Mouse (Mus musculus) neural tube, embryonic 11.5 days (tissue): ENCODE data around the gene Gna13. TPM values are rescaled to one million over a fixed set of nuclear protein-coding genes. Genes with fewer than 3 reads are reported as not detected.
"Not testable (repeated sequence)": the region's sequence is repeated elsewhere in the genome, so short reads cannot be mapped to it uniquely, and the experiment has no call there.

Source experiments
- ATAC-seq: fragments of 200-750 bp; cut with Nextera tagmentation; 2 replicates; pipeline ENCODE4 v1.8.0; 2017; ENCODE audit warnings: moderate number of reproducible peaks, mild to moderate bottlenecking, moderate TSS enrichment, moderate library complexity; ENCODE audit not compliant: insufficient read depth, low FRiP score, low TSS enrichment
- DNase-seq: peaks from one replicate; pipeline ENCODE4 v3.0.0-alpha.2; 2015; ENCODE audit warnings: low spot score
- H3K27ac ChIP-seq: fragments of 300-500 bp; sonication (generic); 2 replicates; pipeline ENCODE4 v1.5.1; 2014; ENCODE audit warnings: low read depth, mild to moderate bottlenecking, low read length
- H3K27me3 ChIP-seq: fragments of 300-500 bp; sonication (generic); 2 replicates; pipeline ENCODE4 v1.6.1; 2014; ENCODE audit warnings: mild to moderate bottlenecking, low read length, mixed read lengths; ENCODE audit not compliant: control insufficient read depth, insufficient read depth
- H3K36me3 ChIP-seq: fragments of 300-500 bp; sonication (generic); 2 replicates; pipeline ENCODE4 v1.6.1; 2014; ENCODE audit warnings: mild to moderate bottlenecking, low read length, moderate library complexity, mixed read lengths; ENCODE audit not compliant: control insufficient read depth, insufficient read depth
- H3K4me1 ChIP-seq: fragments of 300-500 bp; sonication (generic); 2 replicates; pipeline ENCODE4 v1.6.1; 2014; ENCODE audit warnings: low read length, mixed read lengths; ENCODE audit not compliant: control insufficient read depth, insufficient read depth
- H3K4me2 ChIP-seq: fragments of 300-500 bp; sonication (generic); 2 replicates; pipeline ENCODE4 v1.6.1; 2014; ENCODE audit warnings: low read depth, mild to moderate bottlenecking, moderate library complexity
- H3K4me3 ChIP-seq: fragments of 300-500 bp; sonication (generic); 2 replicates; pipeline ENCODE4 v1.5.1; 2014; ENCODE audit warnings: low read depth, low read length
- H3K9ac ChIP-seq: fragments of 300-500 bp; sonication (generic); 2 replicates; pipeline ENCODE4 v1.6.1; 2014; ENCODE audit warnings: mild to moderate bottlenecking, low read length
- H3K9me3 ChIP-seq: fragments of 300-500 bp; sonication (generic); 2 replicates; pipeline ENCODE4 v1.6.1; 2016; ENCODE audit warnings: low read length; ENCODE audit not compliant: control insufficient read depth
- WGBS: fragments of 180-500 bp; shearing (Covaris S2); extraction: QIAGEN DNeasy Blood & Tissue Kit; methylation state at CpG from one replicate; pipeline ENCODE4 v1.1.7; 2014; 5-methylcytosine and 5-hydroxymethylcytosine counted together
- polyA plus RNA-seq: library from polyadenylated mRNA; unstranded; fragments of >200 nt; fragmentation: Nextera tagmentation; extraction: Ambion mirVana; gene quantifications from 2 replicates; pipeline ENCODE4 v1.2.1, GENCODE M21; 2014

Gene Gna13
- polyA plus RNA-seq, 1 experiment from 2014 or later = 19.9 TPM

DNA sequence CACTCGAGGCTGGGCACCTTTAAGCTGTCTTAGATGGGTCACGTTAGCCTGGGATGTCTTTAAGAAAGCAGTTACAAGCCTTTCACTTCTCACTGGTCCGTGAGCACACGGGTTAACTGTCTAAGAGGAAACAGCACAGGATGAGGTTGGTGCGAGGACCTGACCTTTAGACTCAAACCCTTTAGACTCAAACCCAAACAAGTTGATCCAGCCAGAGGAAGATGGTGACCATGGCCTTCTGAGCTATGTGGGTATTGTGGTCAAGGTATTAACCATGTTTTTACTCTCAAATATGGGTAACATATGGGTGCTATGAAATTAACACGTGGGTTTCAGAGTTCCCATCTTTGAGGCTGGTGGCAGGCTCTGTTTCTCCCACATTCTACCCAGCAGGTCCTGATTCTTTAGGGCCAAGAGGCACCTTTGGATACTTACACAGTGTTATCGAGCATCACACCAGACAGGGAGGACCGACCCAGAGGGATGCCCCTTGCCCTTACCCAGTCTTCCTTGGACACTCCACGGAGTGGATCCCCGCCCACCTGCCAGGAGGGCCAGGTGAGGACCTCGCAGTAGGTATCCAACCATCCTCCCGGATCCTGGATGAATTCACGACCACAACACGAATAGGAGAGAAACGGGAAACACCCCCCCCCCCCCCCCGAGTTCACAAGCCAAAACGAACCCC, 31.8 kb upstream of the Gna13 start:
- Histone ChIP-seq H3K4me2 (peak overlapping the region; percentile 33), H3K9me3 (no peaks in the 10 kb centered on the region), H3K9ac (no peak overlapping the region), H3K36me3 (no peaks in the 10 kb centered on the region), H3K27ac (no peak overlapping the region), H3K4me1 (no peaks in the 10 kb centered on the region), H3K27me3 (no peaks in the 10 kb centered on the region), H3K4me3 (no peak overlapping the region)
- no peak for DNase-seq
- 38% methylated on average over 17 of the region's 17 CpGs for WGBS
- ATAC-seq = peak; percentile 58

- no peaks in the 10 kb centered on the region for H3K36me3 ChIP-seq
- no peaks in the 10 kb centered on the region for H3K9me3 ChIP-seq
- 8% methylated on average over 6 of the region's 6 CpGs for WGBS
- H3K27me3 ChIP-seq = no peaks in the 10 kb centered on the region
- DNase-seq (peak; percentile 91), ATAC-seq (peak; percentile 96)
- peak overlapping the region; percentile 33 for H3K4me2 ChIP-seq
- H3K9ac ChIP-seq = no peak overlapping the region
- no peaks in the 10 kb centered on the region for H3K4me1 ChIP-seq
- H3K27ac ChIP-seq = no peak overlapping the region
- H3K4me3 ChIP-seq = no peak overlapping the region
These were observed 31.2 kb upstream of the Gna13 start for GRCm38 (mm10) chr11:109331424-109331824.

DNA sequence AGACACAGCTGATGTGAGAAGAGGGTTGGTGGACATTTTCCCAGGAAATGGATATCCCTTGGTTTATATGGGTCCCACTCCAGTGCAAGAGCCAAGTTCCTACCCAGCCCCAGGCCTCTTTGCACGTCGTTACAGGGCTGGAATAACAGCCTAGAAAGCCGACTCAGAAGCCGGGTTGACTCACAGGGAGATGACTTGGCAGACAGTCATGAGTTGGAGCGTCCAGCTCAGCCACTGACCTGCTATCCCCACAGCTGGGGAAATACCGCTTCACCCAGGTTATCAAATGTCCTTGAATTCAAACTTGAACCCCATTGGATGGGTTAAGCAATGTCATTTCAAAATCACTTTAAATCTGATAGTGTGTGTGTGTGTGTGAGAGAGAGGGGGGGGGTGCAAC, 29.9 kb upstream of the Gna13 start:
- no peak overlapping the region for H3K9ac ChIP-seq
- no peak overlapping the region for H3K4me2 ChIP-seq
- 73% methylated on average over 6 of the region's 6 CpGs for WGBS
- no peaks in the 10 kb centered on the region for H3K4me1 ChIP-seq
- no peak for ATAC-seq
- DNase-seq = no peak
- no peak overlapping the region for H3K4me3 ChIP-seq
- H3K36me3 ChIP-seq = no peaks in the 10 kb centered on the region
- H3K27me3 ChIP-seq = no peaks in the 10 kb centered on the region
- no peaks in the 10 kb centered on the region for H3K9me3 ChIP-seq
- H3K27ac ChIP-seq = no peak overlapping the region

DNA sequence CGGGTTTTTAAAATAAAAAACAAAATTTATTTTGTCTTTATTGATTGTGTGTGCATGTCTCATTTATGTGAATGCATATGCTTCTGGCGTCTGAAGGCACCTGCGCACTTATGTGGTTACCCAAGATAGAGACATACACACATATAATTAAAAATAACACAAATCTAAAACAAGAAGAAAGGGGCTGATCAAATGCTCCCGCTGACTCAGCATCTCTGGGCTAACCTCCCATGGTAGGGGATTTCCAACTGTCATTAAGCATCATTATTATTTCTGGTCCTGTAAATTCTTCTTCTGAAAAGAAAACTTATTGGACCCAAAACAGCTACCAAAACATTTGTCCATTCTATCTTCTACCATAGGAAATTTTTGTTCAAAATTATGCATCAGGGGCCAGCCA, 27.9 kb upstream of the Gna13 start:
- no peaks in the 10 kb centered on the region for H3K9me3 ChIP-seq
- no peak overlapping the region for H3K27ac ChIP-seq
- no peaks in the 10 kb centered on the region for H3K4me1 ChIP-seq
- H3K9ac ChIP-seq = no peak overlapping the region
- ATAC-seq (no peak), DNase-seq (no peak)
- H3K27me3 ChIP-seq = no peaks in the 10 kb centered on the region
- no peak overlapping the region for H3K4me3 ChIP-seq
- H3K36me3 ChIP-seq = no peaks in the 10 kb centered on the region
- 95% methylated on average over 4 of the region's 4 CpGs for WGBS
- no peak overlapping the region for H3K4me2 ChIP-seq

- Histone ChIP-seq H3K9ac (no peak overlapping the region), H3K27me3 (no peaks in the 10 kb centered on the region), H3K4me2 (no peak overlapping the region), H3K36me3 (no peaks in the 10 kb centered on the region), H3K4me1 (no peaks in the 10 kb centered on the region), H3K27ac (no peak overlapping the region), H3K4me3 (no peak overlapping the region), H3K9me3 (no peaks in the 10 kb centered on the region)
- 67% methylated on average over 6 of the region's 6 CpGs for WGBS
- ATAC-seq = no peak
- DNase-seq = no peak
These were observed 26.7 kb upstream of the Gna13 start for GRCm38 (mm10) chr11:109335890-109336289.

GRCm38 (mm10) chr11:109339155-109339938, 23.3 kb upstream of the Gna13 start:
- Histone ChIP-seq H3K9ac (no peak overlapping the region), H3K27me3 (no peaks in the 10 kb centered on the region), H3K4me2 (no peak overlapping the region), H3K9me3 (no peaks in the 10 kb centered on the region), H3K4me3 (no peak overlapping the region), H3K27ac (no peak overlapping the region), H3K36me3 (no peaks in the 10 kb centered on the region), H3K4me1 (no peaks in the 10 kb centered on the region)
- DNase-seq (no peak), ATAC-seq (no peak)
- WGBS = 93% methylated on average over 8 of the region's 8 CpGs

DNA sequence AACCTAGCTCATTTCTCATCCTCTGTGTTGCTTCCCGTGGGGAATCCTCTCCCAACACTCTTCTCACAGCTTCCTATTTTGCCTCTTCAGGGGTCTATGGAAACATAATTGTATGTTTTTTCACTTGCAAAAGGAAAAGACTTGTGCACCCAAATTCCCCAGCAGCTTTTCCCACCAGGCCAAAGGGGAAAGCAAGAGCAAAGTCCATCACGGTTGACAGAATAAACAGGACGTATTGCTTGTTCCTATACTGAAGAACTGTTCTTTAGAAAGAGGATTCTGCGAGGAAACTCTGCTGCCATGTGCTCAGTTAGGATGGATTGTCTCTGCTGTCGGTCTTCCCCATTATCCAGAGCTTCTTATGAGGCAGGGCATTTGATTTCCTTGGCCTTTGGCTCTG, 22.1 kb upstream of the Gna13 start:
- Histone ChIP-seq H3K4me3 (no peak overlapping the region), H3K4me2 (no peak overlapping the region), H3K4me1 (no peaks in the 10 kb centered on the region), H3K27me3 (no peaks in the 10 kb centered on the region), H3K9ac (no peak overlapping the region), H3K27ac (no peak overlapping the region), H3K36me3 (no peaks in the 10 kb centered on the region), H3K9me3 (no peaks in the 10 kb centered on the region)
- ATAC-seq (no peak), DNase-seq (no peak)
- 80% methylated on average over 5 of the region's 5 CpGs for WGBS

DNA sequence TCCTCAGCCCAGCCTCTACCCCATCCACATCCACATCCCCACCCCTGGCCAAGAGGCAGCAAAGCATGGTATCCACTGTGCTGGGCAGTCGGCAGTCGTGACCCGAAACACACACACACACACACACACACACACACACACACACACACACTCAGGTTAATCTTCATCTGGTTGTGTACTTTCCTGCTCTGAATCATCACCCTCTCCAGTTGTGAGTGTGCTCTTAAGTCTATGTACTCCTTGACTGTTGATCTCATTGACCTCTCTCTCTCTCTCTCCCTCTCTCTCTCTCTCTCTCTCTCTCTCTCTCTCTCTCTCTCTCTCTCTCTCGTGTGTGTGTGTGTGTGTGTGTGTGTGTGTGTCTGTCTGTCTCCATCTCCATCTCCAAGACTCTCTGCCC, 20.0 kb upstream of the Gna13 start:
- not testable (repeated sequence) for H3K36me3 ChIP-seq, H3K9ac ChIP-seq, DNase-seq, H3K9me3 ChIP-seq, H3K4me1 ChIP-seq, H3K27me3 ChIP-seq, H3K4me2 ChIP-seq, ATAC-seq, H3K4me3 ChIP-seq, H3K27ac ChIP-seq
- WGBS = 88% methylated on average over 4 of the region's 4 CpGs

DNA sequence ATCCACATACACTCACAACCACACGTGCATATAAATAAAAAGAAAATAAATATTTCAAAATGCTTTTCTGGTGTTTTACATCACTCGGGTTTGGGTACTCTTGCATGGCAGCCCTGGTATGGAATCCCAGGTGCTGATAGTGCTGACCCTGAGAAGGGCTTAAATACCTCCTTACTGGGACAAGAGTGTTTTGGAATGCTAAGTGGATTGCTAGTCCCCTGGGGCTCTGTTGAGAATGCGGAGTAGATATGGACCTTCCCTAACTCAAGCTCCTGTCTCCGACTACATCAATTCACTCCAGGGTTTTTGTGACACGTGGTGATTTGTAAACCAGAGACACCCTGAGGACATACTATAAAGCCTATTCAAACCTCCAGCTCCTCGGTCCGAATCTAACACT, 19.1 kb upstream of the Gna13 start:
- H3K27ac ChIP-seq = no peak overlapping the region
- 21% methylated on average over 7 of the region's 7 CpGs for WGBS

More for the DNA sequence above, 19.1 kb upstream of the Gna13 start:
- Histone ChIP-seq H3K9ac (no peak overlapping the region), H3K36me3 (no peaks in the 10 kb centered on the region), H3K4me1 (no peaks in the 10 kb centered on the region), H3K9me3 (no peaks in the 10 kb centered on the region), H3K27me3 (no peaks in the 10 kb centered on the region), H3K4me2 (no peak overlapping the region), H3K4me3 (no peak overlapping the region)
- ATAC-seq = no peak
- DNase-seq = no peak
